Mouse (Mus musculus): ENCODE data around the gene Enthd1. TPM values are rescaled to one million over a fixed set of nuclear protein-coding genes. Genes with fewer than 3 reads are reported as not detected.

Enthd1 gene
- polyA plus RNA-seq, 1 experiment from 2014 or later = not detected

DNA sequence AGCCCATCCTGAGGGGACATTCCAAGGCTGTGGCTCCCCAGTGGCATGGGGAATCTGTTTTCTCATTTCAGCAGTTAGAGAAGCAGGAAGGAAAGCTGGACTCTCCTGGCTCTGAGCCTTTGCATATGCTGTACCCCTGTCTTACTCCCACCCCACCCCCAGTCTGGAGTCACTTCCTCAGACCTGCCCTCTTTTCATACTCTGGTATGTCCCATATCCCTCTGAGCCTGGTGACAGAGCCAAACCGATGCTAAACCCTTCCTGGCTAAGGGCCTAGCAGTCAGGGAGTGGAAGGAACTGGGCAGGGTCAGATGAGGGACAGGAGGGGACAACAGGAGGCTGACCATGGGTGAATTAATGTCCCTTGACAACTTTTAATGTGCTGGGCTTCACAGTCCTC is 157.1 kb downstream of the Enthd1 start:
- 52% methylated on average over 1 of the region's 1 CpGs for WGBS
- H3K4me2 ChIP-seq = no peak overlapping the region
- no peaks in the 10 kb centered on the region for H3K4me1 ChIP-seq
- H3K9me3 ChIP-seq = no peaks in the 10 kb centered on the region
- no peak overlapping the region for H3K9ac ChIP-seq
- no peak overlapping the region for H3K27ac ChIP-seq
- no peak overlapping the region for H3K4me3 ChIP-seq
- ATAC-seq (replicated peaks) = no peak
- no peaks in the 10 kb centered on the region for H3K36me3 ChIP-seq (replicated peaks)
- no peaks in the 10 kb centered on the region for H3K27me3 ChIP-seq (replicated peaks)

Other genes starting within 250 kb of the Enthd1 start
- gene Grap2, start 7.4 kb upstream of the Enthd1 start, polyA plus RNA-seq (2015; fragmentation: Nextera tagmentation; extraction: Ambion mirVana) = 0.41 and 0.46 TPM in 2 replicates
- gene Fam83f, start 106.7 kb upstream of the Enthd1 start, polyA plus RNA-seq (2015; fragmentation: Nextera tagmentation; extraction: Ambion mirVana) = 0.36 and 0.52 TPM in 2 replicates
- gene Tnrc6b, start 146.2 kb upstream of the Enthd1 start, polyA plus RNA-seq (2015; fragmentation: Nextera tagmentation; extraction: Ambion mirVana) = 39.3 and 47.2 TPM in 2 replicates